Mouse (Mus musculus): ENCODE data around the gene Apold1. TPM values are rescaled to one million over a fixed set of nuclear protein-coding genes. Genes with fewer than 3 reads are reported as not detected.

Gene Apold1
- polyA plus RNA-seq, 1 experiment from 2014 or later: 2.6 TPM

DNA sequence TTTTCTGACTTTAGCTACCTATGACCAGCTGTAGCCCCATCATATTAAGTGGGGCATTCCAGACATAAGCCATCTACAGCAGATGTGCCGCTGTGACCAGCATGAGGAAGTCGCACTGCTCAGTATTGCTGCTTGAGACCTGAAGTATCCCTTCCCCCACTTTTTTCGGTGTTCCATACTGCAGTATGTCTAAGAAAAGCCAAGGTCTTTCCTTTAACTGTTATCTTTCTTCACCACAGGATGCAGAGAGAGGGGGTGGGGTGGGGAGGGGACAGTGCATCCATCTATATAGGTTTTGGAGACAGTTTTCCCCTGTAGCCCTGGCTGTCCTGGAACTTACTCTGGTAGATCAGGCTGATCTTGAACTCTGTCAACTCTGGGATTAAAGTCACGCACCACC lies 24.9 kb downstream of the Apold1 start:
- Histone ChIP-seq H3K27ac (ENCODE audit: low read depth, low read length) (peak overlapping the region; percentile 77), H3K4me1 (replicated peaks; ENCODE audit: control insufficient read depth, insufficient read depth, low read length) (peaks cover 23% of the 10 kb centered on the region)
- DNase-seq (ENCODE audit: low spot score): no peak

GRCm38 (mm10) chr6:135011048-135011733 lies 29.7 kb downstream of the Apold1 start, which contains the start of gene Ddx47:
Gene Ddx47 (plus strand): TSS chr6:135011612.
- DNase-seq (ENCODE audit: low spot score) (peak; percentile 92), ATAC-seq (replicated peaks; ENCODE audit: low FRiP score) (peak; percentile 86)
- Histone ChIP-seq H3K4me1 (replicated peaks; ENCODE audit: control insufficient read depth, insufficient read depth, low read length) (peaks cover 22% of the 10 kb centered on the region), H3K4me2 (peak within 1 kb of the TSS; percentile 73), H3K36me3 (ENCODE audit: control insufficient read depth, insufficient read depth, low read length) (peaks cover 20% of the 10 kb centered on the region), H3K9ac (ENCODE audit: low read depth, low read length) (peak within 1 kb of the TSS; percentile 83), H3K27me3 (replicated peaks; ENCODE audit: control insufficient read depth, insufficient read depth, low read length) (no peaks in the 10 kb centered on the region), H3K9me3 (ENCODE audit: control insufficient read depth, low read length) (no peaks in the 10 kb centered on the region), H3K4me3 (ENCODE audit: low read depth, low read length) (peak within 1 kb of the TSS; percentile 77), H3K27ac (ENCODE audit: low read depth, low read length) (0 out of 2 replicates have a peak within 1 kb of the TSS, but pooled peaks have one; percentile 1)
- 5% methylated on average over 19 of the region's 19 CpGs for WGBS

More for the DNA sequence above, 24.9 kb downstream of the Apold1 start:
- 0 out of 2 replicates have a peak overlapping the region, but pooled peaks have one; percentile 20 for H3K9ac ChIP-seq (ENCODE audit: low read depth, low read length)
- H3K9me3 ChIP-seq (ENCODE audit: control insufficient read depth, low read length): no peaks in the 10 kb centered on the region
- no peak overlapping the region for H3K4me3 ChIP-seq (ENCODE audit: low read depth, low read length)
- H3K4me2 ChIP-seq: peak overlapping the region; percentile 29
- WGBS: 43% methylated on average over 4 of the region's 4 CpGs
- H3K27me3 ChIP-seq (replicated peaks; ENCODE audit: control insufficient read depth, insufficient read depth, low read length): no peaks in the 10 kb centered on the region
- H3K36me3 ChIP-seq (ENCODE audit: control insufficient read depth, insufficient read depth, low read length): no peaks in the 10 kb centered on the region
- ATAC-seq (replicated peaks; ENCODE audit: low FRiP score): peak; percentile 85

- peaks cover 19% of the 10 kb centered on the region for H3K4me1 ChIP-seq (replicated peaks; ENCODE audit: control insufficient read depth, insufficient read depth, low read length)
- no peak for DNase-seq (ENCODE audit: low spot score)
Measured at GRCm38 (mm10) chr6:135011734-135012116, 30.2 kb downstream of the Apold1 start.

DNA sequence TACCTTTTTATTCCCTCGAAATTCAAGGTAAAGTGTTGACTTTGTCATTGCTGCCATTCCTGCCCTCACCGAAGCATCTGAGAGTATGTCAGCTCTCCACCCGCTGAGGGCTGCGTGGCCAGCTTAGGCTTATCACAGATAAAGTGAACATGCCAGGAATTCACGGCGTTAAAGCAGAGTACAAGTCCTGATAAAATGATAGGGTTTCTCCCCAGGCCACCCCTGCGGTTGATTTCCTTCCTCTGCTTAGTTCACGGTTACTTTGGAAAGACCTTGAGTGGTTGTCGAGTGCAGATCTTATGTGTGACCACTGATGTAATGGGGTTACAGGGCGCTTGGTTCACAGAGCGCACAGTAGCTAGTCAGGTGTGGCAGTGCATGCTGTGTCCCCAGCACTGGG lies 35.7 kb downstream of the Apold1 start:
- Histone ChIP-seq H3K4me2 (no peak overlapping the region), H3K27ac (ENCODE audit: low read depth, low read length) (no peak overlapping the region), H3K4me1 (replicated peaks; ENCODE audit: control insufficient read depth, insufficient read depth, low read length) (peaks cover 2% of the 10 kb centered on the region; the same call in 1 of the 2 replicates), H3K9me3 (ENCODE audit: control insufficient read depth, low read length) (no peaks in the 10 kb centered on the region), H3K27me3 (replicated peaks; ENCODE audit: control insufficient read depth, insufficient read depth, low read length) (no peaks in the 10 kb centered on the region), H3K36me3 (ENCODE audit: control insufficient read depth, insufficient read depth, low read length) (peaks cover 69% of the 10 kb centered on the region), H3K4me3 (ENCODE audit: low read depth, low read length) (no peak overlapping the region), H3K9ac (ENCODE audit: low read depth, low read length) (no peak overlapping the region)
- 0 out of 2 replicates have a peak, but pooled peaks have one; percentile 16 for ATAC-seq (replicated peaks; ENCODE audit: low FRiP score)
- DNase-seq (ENCODE audit: low spot score): no peak
- 61% methylated on average over 11 of the region's 11 CpGs for WGBS

More at GRCm38 (mm10) chr6:135011734-135012116, 30.2 kb downstream of the Apold1 start:
- peak; percentile 46 for ATAC-seq (replicated peaks; ENCODE audit: low FRiP score)
- WGBS: 1% methylated on average over 14 of the region's 14 CpGs
- Histone ChIP-seq H3K9ac (ENCODE audit: low read depth, low read length) (peak overlapping the region; percentile 83), H3K4me3 (ENCODE audit: low read depth, low read length) (peak overlapping the region; percentile 77), H3K27me3 (replicated peaks; ENCODE audit: control insufficient read depth, insufficient read depth, low read length) (no peaks in the 10 kb centered on the region), H3K27ac (ENCODE audit: low read depth, low read length) (0 out of 2 replicates have a peak overlapping the region, but pooled peaks have one; percentile 1), H3K36me3 (ENCODE audit: control insufficient read depth, insufficient read depth, low read length) (peaks cover 25% of the 10 kb centered on the region), H3K9me3 (ENCODE audit: control insufficient read depth, low read length) (no peaks in the 10 kb centered on the region), H3K4me2 (peak overlapping the region; percentile 73)

- H3K27ac ChIP-seq (ENCODE audit: low read depth, low read length): no peak overlapping the region
- H3K4me3 ChIP-seq (ENCODE audit: low read depth, low read length): no peak overlapping the region
- no peaks in the 10 kb centered on the region for H3K27me3 ChIP-seq (replicated peaks; ENCODE audit: control insufficient read depth, insufficient read depth, low read length)
- peaks cover 82% of the 10 kb centered on the region for H3K36me3 ChIP-seq (ENCODE audit: control insufficient read depth, insufficient read depth, low read length)
- H3K4me2 ChIP-seq: no peak overlapping the region
- H3K4me1 ChIP-seq (replicated peaks; ENCODE audit: control insufficient read depth, insufficient read depth, low read length): peaks cover 2% of the 10 kb centered on the region; the same call in 1 of the 2 replicates
- DNase-seq (ENCODE audit: low spot score) (no peak), ATAC-seq (replicated peaks; ENCODE audit: low FRiP score) (no peak)
- H3K9ac ChIP-seq (ENCODE audit: low read depth, low read length): no peak overlapping the region
- H3K9me3 ChIP-seq (ENCODE audit: control insufficient read depth, low read length): no peaks in the 10 kb centered on the region
- WGBS: 90% methylated on average over 10 of the region's 10 CpGs
Measured at GRCm38 (mm10) chr6:135019564-135019963, 38.0 kb downstream of the Apold1 start.

DNA sequence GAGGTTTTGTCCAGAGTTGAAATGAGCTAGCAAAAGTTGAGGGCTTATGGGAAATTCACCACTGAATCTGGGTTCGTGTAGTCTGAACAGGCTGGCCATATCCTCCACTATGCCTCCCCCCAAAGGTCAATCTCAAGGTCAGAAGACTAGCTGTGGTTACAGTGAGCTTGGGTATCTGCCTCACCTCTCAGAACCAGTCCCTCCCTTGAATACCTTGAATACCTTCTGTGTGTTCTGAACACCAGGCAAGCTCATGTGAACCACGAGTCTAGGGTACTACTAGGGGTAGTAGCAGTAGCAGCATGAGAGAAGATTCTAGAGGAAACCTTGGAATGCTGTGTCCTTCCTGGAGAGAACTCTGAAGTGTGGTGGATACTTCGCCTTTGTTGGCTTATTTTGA lies 40.1 kb downstream of the Apold1 start:
- Histone ChIP-seq H3K9me3 (ENCODE audit: control insufficient read depth, low read length) (no peaks in the 10 kb centered on the region), H3K27me3 (replicated peaks; ENCODE audit: control insufficient read depth, insufficient read depth, low read length) (no peaks in the 10 kb centered on the region), H3K27ac (ENCODE audit: low read depth, low read length) (no peak overlapping the region), H3K4me2 (no peak overlapping the region), H3K4me3 (ENCODE audit: low read depth, low read length) (no peak overlapping the region), H3K9ac (ENCODE audit: low read depth, low read length) (no peak overlapping the region), H3K4me1 (replicated peaks; ENCODE audit: control insufficient read depth, insufficient read depth, low read length) (no peaks in the 10 kb centered on the region), H3K36me3 (ENCODE audit: control insufficient read depth, insufficient read depth, low read length) (peaks cover 62% of the 10 kb centered on the region)
- ATAC-seq (replicated peaks; ENCODE audit: low FRiP score) (no peak), DNase-seq (ENCODE audit: low spot score) (no peak)
- WGBS: 85% methylated on average over 3 of the region's 3 CpGs

GRCm38 (mm10) chr6:135023379-135023778 lies 41.9 kb downstream of the Apold1 start:
- H3K27ac ChIP-seq (ENCODE audit: low read depth, low read length): no peak overlapping the region
- H3K9me3 ChIP-seq (ENCODE audit: control insufficient read depth, low read length): no peaks in the 10 kb centered on the region
- no peak overlapping the region for H3K4me2 ChIP-seq
- 91% methylated on average over 14 of the region's 14 CpGs for WGBS
- no peak overlapping the region for H3K4me3 ChIP-seq (ENCODE audit: low read depth, low read length)
- no peak for DNase-seq (ENCODE audit: low spot score)
- ATAC-seq (replicated peaks; ENCODE audit: low FRiP score): no peak
- no peak overlapping the region for H3K9ac ChIP-seq (ENCODE audit: low read depth, low read length)
- no peaks in the 10 kb centered on the region for H3K27me3 ChIP-seq (replicated peaks; ENCODE audit: control insufficient read depth, insufficient read depth, low read length)
- H3K4me1 ChIP-seq (replicated peaks; ENCODE audit: control insufficient read depth, insufficient read depth, low read length): no peaks in the 10 kb centered on the region
- peaks cover 44% of the 10 kb centered on the region for H3K36me3 ChIP-seq (ENCODE audit: control insufficient read depth, insufficient read depth, low read length)

GRCm38 (mm10) chr6:135024781-135025420 lies 43.4 kb downstream of the Apold1 start:
- 85% methylated on average over 1 of the region's 1 CpGs for WGBS
- no peak overlapping the region for H3K27ac ChIP-seq (ENCODE audit: low read depth, low read length)
- H3K9ac ChIP-seq (ENCODE audit: low read depth, low read length): no peak overlapping the region
- no peak for ATAC-seq (replicated peaks; ENCODE audit: low FRiP score)
- H3K4me3 ChIP-seq (ENCODE audit: low read depth, low read length): no peak overlapping the region
- no peak for DNase-seq (ENCODE audit: low spot score)
- H3K27me3 ChIP-seq (replicated peaks; ENCODE audit: control insufficient read depth, insufficient read depth, low read length): no peaks in the 10 kb centered on the region
- peaks cover 33% of the 10 kb centered on the region for H3K36me3 ChIP-seq (ENCODE audit: control insufficient read depth, insufficient read depth, low read length)
- no peaks in the 10 kb centered on the region for H3K9me3 ChIP-seq (ENCODE audit: control insufficient read depth, low read length)
- no peak overlapping the region for H3K4me2 ChIP-seq
- no peaks in the 10 kb centered on the region for H3K4me1 ChIP-seq (replicated peaks; ENCODE audit: control insufficient read depth, insufficient read depth, low read length)

Data from liver, embryonic 11.5 days (tissue).